Mouse (Mus musculus) G1E (cell line): ENCODE measurements at regions not wholly inside any gene's neighbourhood (a gene's known extent, or its start where the extent isn't known, plus 50 kb on each side); places are given as distances from the start of the nearest gene placed in this dataset.

Experiments
- CTCF ChIP-seq: IDR thresholded peaks from 2 replicates; pipeline ENCODE4 v1.5.1; 2012; ENCODE audit warnings: low read depth, low read length, inconsistent platforms, mixed read lengths
- GATA1 ChIP-seq: IDR thresholded peaks from 2 replicates; pipeline ENCODE4 v1.6.1; 2012; ENCODE audit warnings: borderline replicate concordance, low read length, inconsistent platforms, mixed read lengths

GRCm38 (mm10) chr15:5574366-5574765 lies 330.4 kb upstream of the Ptger4 start:
- TF ChIP-seq CTCF (no peak), GATA1 (no peak)
